Mouse (Mus musculus) forebrain, embryonic 15.5 days (tissue): ENCODE data around the gene Ppp1r14c. TPM values are rescaled to one million over a fixed set of nuclear protein-coding genes. Genes with fewer than 3 reads are reported as not detected.

Source experiments
- ATAC-seq: fragments of 200-750 bp; cut with Nextera tagmentation; replicated peaks from 2 replicates; pipeline ENCODE4 v1.8.0; 2017; ENCODE audit warnings: mild to moderate bottlenecking, moderate TSS enrichment, moderate library complexity
- H3K27ac ChIP-seq: fragments of 300-500 bp; sonication (generic); replicated peaks from 2 replicates; pipeline ENCODE4 v1.5.1; 2015; ENCODE audit warnings: mild to moderate bottlenecking, inconsistent platforms
- H3K27me3 ChIP-seq: fragments of 300-500 bp; sonication (generic); 2 replicates; pipeline ENCODE4 v1.6.1; 2015; ENCODE audit warnings: inconsistent platforms
- H3K36me3 ChIP-seq: fragments of 300-500 bp; sonication (generic); 2 replicates; pipeline ENCODE4 v1.6.1; 2015; ENCODE audit warnings: mild to moderate bottlenecking, inconsistent platforms
- H3K4me1 ChIP-seq: fragments of 300-500 bp; sonication (generic); 2 replicates; pipeline ENCODE4 v1.6.1; 2015; ENCODE audit warnings: inconsistent platforms
- H3K4me2 ChIP-seq: fragments of 300-500 bp; sonication (generic); replicated peaks from 2 replicates; pipeline ENCODE4 v1.6.1; 2015; ENCODE audit warnings: mild to moderate bottlenecking, inconsistent platforms
- H3K4me3 ChIP-seq: fragments of 300-500 bp; sonication (generic); 2 replicates; pipeline ENCODE4 v1.5.1; 2015; ENCODE audit warnings: mild to moderate bottlenecking, inconsistent platforms
- H3K9ac ChIP-seq: fragments of 300-500 bp; sonication (generic); replicated peaks from 2 replicates; pipeline ENCODE4 v1.6.1; 2015; ENCODE audit warnings: mild to moderate bottlenecking, inconsistent platforms
- H3K9me3 ChIP-seq: fragments of 300-500 bp; sonication (generic); 2 replicates; pipeline ENCODE4 v1.6.1; 2016; ENCODE audit warnings: inconsistent platforms
- WGBS: fragments of 180-500 bp; shearing (Covaris S2); methylation state at CpG from one replicate; pipeline ENCODE4 v1.1.7; 2015; ENCODE audit warnings: mixed read lengths; 5-methylcytosine and 5-hydroxymethylcytosine counted together
- polyA plus RNA-seq: library from polyadenylated mRNA; unstranded; fragments of >200 nt; fragmentation: Nextera tagmentation; extraction: Ambion mirVana; gene quantifications from 2 replicates; pipeline ENCODE4 v1.2.1, GENCODE M21; 2015

Gene Ppp1r14c
- polyA plus RNA-seq, 1 experiment from 2014 or later, result 64.4 TPM

DNA sequence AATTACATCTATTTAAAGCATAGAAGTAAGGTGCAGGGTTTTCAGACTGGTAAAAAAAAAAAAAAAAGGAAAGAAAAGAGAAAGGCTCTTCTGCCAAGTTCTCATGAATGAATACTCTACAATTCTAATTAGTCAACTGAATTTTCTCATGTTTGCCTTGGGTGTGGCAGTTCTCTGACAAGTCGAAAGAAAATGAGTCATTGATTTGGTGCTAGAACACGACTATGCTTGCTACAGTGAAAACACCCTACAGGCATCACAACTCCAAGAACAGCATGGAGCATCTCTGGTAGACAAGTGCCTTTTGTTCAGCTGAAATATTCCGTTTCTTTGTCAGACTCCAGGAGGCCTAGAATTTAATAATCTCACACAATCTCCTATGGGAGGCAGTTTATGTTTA, 17.3 kb downstream of the Ppp1r14c start:
- Histone ChIP-seq H3K9me3 (no peaks in the 10 kb centered on the region), H3K9ac (no peak overlapping the region), H3K27ac (no peak overlapping the region), H3K4me1 (no peaks in the 10 kb centered on the region), H3K27me3 (no peaks in the 10 kb centered on the region), H3K4me3 (no peak overlapping the region), H3K4me2 (no peak overlapping the region), H3K36me3 (no peaks in the 10 kb centered on the region)
- 41% methylated on average over 3 of the region's 3 CpGs for WGBS
- ATAC-seq, result no peak

DNA sequence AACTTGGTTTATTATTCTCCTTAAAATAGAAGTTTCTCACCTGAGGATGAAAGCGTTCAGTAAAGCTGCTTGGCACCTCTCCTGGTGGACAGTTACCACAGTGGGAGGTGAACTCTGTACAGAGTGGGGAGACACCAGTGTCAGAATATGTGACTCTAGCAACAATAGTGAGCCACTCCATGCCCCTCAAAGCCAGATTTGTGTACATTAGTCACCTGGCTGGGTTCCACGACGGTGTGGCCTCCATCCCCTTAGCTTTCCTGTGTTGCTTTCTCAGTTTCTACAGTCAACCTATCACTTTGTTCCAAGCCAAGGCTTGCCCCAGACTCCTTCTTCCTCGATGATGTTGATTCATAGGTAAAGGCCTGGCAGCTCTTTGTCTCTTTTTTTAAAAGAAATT, 26.4 kb downstream of the Ppp1r14c start:
- H3K36me3 ChIP-seq, result no peaks in the 10 kb centered on the region
- WGBS, result 89% methylated on average over 4 of the region's 4 CpGs

DNA sequence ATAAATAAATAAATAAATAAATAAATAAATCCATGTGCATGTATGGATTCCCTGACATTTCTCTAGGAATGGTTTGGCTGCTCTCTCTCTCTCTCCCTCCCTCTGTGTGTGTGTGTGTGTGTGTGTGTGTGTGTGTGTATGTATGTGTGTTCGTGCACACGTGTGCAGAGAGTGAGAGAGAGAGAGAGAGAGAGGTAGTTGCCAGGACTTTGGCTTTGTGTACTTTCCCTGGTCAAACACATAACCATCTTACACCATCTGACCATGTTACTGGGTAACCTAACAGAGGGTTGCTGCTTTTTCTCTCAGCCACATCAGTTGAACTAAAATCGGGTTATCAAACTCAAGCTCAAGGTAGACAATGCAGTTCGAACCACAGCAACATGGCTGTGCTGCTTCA, 27.7 kb downstream of the Ppp1r14c start:
- Histone ChIP-seq H3K27ac (no peak overlapping the region), H3K9me3 (no peaks in the 10 kb centered on the region), H3K27me3 (no peaks in the 10 kb centered on the region), H3K36me3 (no peaks in the 10 kb centered on the region), H3K9ac (no peak overlapping the region), H3K4me1 (no peaks in the 10 kb centered on the region), H3K4me3 (no peak overlapping the region), H3K4me2 (no peak overlapping the region)
- no peak for ATAC-seq
- WGBS, result 89% methylated on average over 2 of the region's 4 CpGs

More for the DNA sequence above, 26.4 kb downstream of the Ppp1r14c start:
- Histone ChIP-seq H3K4me3 (no peak overlapping the region), H3K27ac (no peak overlapping the region), H3K9ac (no peak overlapping the region), H3K9me3 (no peaks in the 10 kb centered on the region), H3K4me2 (no peak overlapping the region), H3K4me1 (no peaks in the 10 kb centered on the region), H3K27me3 (no peaks in the 10 kb centered on the region)
- no peak for ATAC-seq

DNA sequence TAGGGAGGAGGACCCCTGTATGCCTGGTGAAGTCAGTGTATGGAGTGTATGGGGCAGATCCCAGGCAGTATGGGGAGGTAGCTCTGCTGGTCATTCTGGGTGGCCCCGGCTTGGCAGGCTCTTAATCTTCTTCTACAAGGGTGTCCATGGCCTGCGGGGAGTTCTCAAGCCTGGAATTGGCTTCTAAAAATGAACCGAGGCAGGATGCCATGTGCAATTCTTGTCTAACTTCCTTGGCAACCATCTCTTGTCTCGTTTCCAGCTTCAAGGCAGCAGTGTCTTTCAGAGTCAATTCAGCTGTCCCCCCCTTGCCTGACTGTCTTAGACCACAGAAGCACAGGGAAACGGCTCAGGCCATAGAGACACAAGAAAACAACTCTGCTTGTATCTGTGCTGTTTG, 28.3 kb downstream of the Ppp1r14c start:
- H3K27me3 ChIP-seq, result no peaks in the 10 kb centered on the region
- no peak overlapping the region for H3K9ac ChIP-seq
- ATAC-seq, result peak; percentile 61; the same call in 1 of the 2 replicates
- no peak overlapping the region for H3K4me2 ChIP-seq
- H3K4me1 ChIP-seq, result no peaks in the 10 kb centered on the region
- 46% methylated on average over 5 of the region's 5 CpGs for WGBS
- H3K4me3 ChIP-seq, result no peak overlapping the region
- H3K27ac ChIP-seq, result no peak overlapping the region
- H3K36me3 ChIP-seq, result no peaks in the 10 kb centered on the region
- no peaks in the 10 kb centered on the region for H3K9me3 ChIP-seq

DNA sequence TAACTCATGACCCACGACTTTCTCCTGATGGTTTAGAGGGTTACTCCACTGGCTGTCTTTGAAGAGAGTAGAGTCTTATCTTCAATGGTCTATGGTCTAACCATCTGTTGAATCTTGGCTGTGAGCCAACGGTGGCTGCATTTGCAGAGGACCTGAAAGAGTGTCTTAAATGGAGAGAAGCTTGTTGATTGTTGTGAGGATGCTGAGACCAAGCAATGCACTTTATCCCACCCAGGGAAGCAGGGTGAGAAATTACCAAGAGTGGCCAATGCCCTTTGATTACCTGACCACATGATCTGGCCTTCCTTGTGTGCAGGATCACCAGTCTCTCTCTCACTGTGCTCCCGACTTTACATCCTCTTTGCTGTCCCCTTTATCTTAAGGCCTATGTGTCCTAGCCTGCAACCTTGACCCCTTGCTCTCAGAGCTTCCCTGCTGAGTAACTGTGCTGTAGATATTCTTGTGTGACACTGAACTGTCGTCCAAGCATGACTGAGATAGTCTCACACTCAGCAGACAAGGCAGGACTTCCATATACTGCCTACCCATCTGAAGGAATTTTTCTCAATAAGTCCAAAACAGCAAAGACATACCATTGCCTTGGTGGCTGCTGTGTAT, 28.9 kb downstream of the Ppp1r14c start:
- Histone ChIP-seq H3K4me2 (no peak overlapping the region), H3K9me3 (no peaks in the 10 kb centered on the region), H3K27me3 (no peaks in the 10 kb centered on the region), H3K36me3 (no peaks in the 10 kb centered on the region), H3K4me3 (no peak overlapping the region), H3K27ac (no peak overlapping the region), H3K9ac (no peak overlapping the region), H3K4me1 (no peaks in the 10 kb centered on the region)
- WGBS, result 73% methylated on average over 4 of the region's 4 CpGs
- peak; percentile 34; the same call in 1 of the 2 replicates for ATAC-seq

DNA sequence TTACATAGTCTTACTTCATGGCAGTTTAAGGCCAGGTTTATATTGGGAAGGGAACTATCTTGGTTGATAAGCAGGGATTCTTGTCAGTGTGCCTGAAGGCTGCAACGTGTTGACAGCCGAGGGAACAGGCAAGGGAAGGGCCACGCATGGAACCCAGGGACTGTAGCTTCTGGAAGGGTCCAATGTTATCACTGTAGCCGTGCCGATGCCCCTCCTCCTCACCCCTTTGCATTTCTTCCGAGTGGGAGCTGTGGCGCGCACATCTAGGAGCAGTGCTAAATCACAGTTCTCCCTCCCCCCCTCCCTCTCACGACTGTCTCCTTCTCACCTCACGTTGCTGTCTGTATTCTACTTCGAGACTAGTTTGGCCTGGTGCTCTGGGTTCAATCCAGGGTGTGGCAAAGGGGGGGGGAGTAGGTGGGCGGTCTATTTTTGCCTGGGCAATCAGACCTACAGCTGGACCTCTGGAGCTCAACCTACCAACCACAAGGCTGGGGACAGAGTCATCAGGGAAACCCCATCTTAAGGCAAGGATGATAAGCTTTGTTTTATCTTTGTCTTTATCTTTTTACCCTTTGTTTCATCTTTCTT, 29.6 kb downstream of the Ppp1r14c start:
- ATAC-seq, result no peak
- 87% methylated on average over 12 of the region's 12 CpGs for WGBS
- Histone ChIP-seq H3K27ac (no peak overlapping the region), H3K36me3 (no peaks in the 10 kb centered on the region), H3K27me3 (no peaks in the 10 kb centered on the region), H3K4me1 (no peaks in the 10 kb centered on the region), H3K4me2 (no peak overlapping the region), H3K4me3 (no peak overlapping the region), H3K9me3 (no peaks in the 10 kb centered on the region), H3K9ac (no peak overlapping the region)

DNA sequence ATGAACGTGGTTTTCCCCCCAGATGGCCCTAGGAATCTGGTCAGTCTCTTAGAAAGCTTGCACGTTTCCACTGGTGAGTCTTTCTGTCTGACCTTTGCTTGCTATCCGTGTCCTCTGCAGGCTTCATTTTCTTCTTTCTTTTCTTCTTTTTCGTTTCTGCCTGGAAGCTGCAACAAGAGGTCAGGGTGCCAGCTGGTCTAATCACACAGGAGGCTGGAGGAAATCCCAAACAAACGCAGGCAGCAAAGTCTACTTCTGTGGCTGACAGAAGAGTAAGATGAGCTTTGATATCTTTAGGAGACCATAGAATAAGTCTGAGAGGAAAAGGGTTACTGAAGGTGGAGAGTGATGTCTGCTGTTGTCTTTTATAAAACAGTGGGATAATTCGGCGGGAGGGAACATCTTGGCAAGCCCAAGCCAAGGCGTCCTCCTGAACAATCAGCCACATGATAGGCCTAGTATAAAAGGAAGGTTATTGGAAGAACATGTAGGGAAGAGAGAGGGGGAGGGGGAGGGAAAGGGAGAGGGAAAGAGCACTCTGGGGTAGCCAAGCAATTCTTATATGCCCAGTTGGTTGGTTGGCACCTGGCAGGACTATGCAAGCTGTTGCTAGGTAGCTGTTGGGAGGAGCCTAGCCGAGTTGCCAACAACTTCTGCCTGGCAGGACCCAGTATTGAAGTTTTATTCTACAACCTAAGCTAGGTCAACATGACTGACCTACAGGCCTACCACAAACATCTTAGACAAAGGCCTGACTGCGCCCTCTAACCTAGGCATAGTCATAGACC, 30.3 kb downstream of the Ppp1r14c start:
- Histone ChIP-seq H3K36me3 (no peaks in the 10 kb centered on the region), H3K9ac (no peak overlapping the region), H3K4me1 (no peaks in the 10 kb centered on the region), H3K27ac (no peak overlapping the region), H3K9me3 (no peaks in the 10 kb centered on the region), H3K4me2 (no peak overlapping the region), H3K27me3 (no peaks in the 10 kb centered on the region), H3K4me3 (no peak overlapping the region)
- WGBS, result 78% methylated on average over 10 of the region's 10 CpGs
- ATAC-seq, result no peak

DNA sequence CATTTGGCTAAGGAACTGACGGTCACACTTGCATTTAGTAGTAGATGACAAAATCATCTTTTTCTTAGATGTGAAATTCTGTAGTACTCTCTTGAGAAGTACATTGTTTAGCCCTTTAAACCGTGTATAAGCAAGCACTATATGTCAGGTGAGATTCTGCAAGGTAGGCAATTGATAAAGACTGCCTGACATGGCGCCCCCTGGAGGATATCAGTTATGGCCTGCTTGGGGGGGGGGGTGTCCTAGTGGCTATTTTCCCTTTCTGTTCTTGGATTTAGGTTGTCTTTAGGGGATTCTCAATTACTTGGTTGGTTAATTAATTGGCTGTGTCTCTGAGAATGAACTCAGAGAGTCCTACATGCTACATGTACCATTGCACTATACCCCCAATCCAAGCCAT, 31.5 kb downstream of the Ppp1r14c start:
- H3K36me3 ChIP-seq, result no peaks in the 10 kb centered on the region
- no peak overlapping the region for H3K4me3 ChIP-seq
- no peak overlapping the region for H3K9ac ChIP-seq
- H3K27ac ChIP-seq, result no peak overlapping the region
- no peaks in the 10 kb centered on the region for H3K4me1 ChIP-seq
- H3K4me2 ChIP-seq, result no peak overlapping the region
- no peaks in the 10 kb centered on the region for H3K27me3 ChIP-seq
- no peaks in the 10 kb centered on the region for H3K9me3 ChIP-seq
- ATAC-seq, result no peak
- WGBS, result 82% methylated on average over 3 of the region's 3 CpGs

DNA sequence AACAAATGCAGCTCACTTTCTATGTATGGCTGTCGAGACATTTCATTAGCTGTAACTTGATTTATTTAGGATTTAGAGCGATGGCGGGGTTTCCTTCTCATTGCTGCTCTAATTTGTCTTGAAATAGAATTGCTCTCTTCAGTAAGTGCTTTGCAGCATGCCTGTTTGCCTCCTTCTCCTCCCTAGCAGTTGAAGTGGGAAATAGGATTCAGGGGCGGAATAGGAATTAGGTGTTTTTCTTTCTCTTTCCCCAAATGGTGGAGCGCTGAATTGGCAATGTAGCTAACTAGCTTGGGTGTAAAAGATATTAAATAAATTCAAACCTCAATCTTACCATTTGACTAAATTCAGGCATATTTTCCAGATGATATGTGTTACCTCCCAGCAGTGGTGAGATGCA, 32.2 kb downstream of the Ppp1r14c start:
- 86% methylated on average over 5 of the region's 5 CpGs for WGBS

DNA sequence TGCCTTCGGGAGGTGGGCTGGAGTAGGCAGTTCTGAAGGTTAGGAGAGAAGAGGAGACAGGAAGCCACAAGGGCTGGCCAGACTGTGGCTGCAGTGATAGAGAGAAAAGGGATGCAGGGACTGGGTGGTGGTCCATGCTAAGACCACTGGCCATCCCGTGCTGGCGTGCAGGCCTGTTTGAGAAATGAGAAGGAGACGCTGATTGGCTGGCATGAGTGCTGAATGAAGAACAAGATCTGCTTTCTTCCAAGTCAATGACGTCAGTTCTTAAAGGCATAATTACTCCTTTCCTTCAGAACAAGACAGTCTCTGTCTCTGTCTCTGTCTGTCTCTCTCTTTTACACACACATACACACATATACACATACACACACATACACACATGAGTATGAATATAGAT, 36.4 kb downstream of the Ppp1r14c start:
- no peaks in the 10 kb centered on the region for H3K4me1 ChIP-seq
- H3K4me2 ChIP-seq, result no peak overlapping the region
- H3K9me3 ChIP-seq, result no peaks in the 10 kb centered on the region
- no peaks in the 10 kb centered on the region for H3K27me3 ChIP-seq
- no peak overlapping the region for H3K9ac ChIP-seq
- no peaks in the 10 kb centered on the region for H3K36me3 ChIP-seq
- ATAC-seq, result no peak
- H3K4me3 ChIP-seq, result no peak overlapping the region
- WGBS, result 63% methylated on average over 5 of the region's 5 CpGs
- no peak overlapping the region for H3K27ac ChIP-seq

More for the DNA sequence above, 32.2 kb downstream of the Ppp1r14c start:
- H3K4me1 ChIP-seq, result no peaks in the 10 kb centered on the region
- H3K9me3 ChIP-seq, result no peaks in the 10 kb centered on the region
- H3K9ac ChIP-seq, result no peak overlapping the region
- H3K4me2 ChIP-seq, result no peak overlapping the region
- no peak overlapping the region for H3K4me3 ChIP-seq
- no peak overlapping the region for H3K27ac ChIP-seq
- no peaks in the 10 kb centered on the region for H3K27me3 ChIP-seq
- no peak for ATAC-seq
- H3K36me3 ChIP-seq, result no peaks in the 10 kb centered on the region

DNA sequence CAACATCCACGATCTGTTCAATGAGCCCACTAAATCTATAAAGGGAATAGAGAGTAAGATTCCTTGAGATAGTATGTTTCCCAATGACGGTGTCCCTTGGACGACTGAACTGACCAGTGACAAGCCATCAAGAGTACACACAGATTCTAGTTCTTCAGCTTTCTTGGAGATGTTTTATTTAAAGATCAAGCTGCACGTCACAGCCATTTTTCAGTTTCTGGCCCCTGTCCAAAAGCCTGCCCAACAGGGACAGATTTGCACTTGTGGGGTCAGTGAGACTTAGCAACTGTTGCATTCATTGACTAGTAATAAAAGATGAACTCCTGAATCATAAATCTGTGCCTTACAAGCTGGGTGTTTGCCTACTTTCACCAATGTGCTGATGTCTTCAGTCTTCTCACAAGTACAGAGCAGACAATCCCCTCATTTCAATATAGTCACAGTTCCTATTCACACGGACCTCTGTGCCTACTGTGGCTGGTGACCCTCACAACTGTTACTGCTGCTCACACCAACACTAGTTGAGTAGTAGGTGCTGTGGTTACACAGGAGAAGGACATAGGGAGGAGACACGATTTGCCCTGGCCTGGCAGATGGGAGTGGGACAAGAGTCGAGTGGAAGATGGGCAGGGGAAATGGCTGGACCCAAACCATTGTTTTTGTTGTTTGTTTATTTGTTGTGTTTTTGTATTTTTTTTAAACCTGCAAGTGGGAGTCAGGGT, 37.7 kb downstream of the Ppp1r14c start:
- no peak overlapping the region for H3K4me2 ChIP-seq
- no peaks in the 10 kb centered on the region for H3K9me3 ChIP-seq
- H3K4me1 ChIP-seq, result no peaks in the 10 kb centered on the region
- H3K27me3 ChIP-seq, result no peaks in the 10 kb centered on the region
- WGBS, result 73% methylated on average over 7 of the region's 7 CpGs
- H3K4me3 ChIP-seq, result no peak overlapping the region
- H3K36me3 ChIP-seq, result no peaks in the 10 kb centered on the region
- no peak overlapping the region for H3K9ac ChIP-seq
- ATAC-seq, result no peak
- H3K27ac ChIP-seq, result no peak overlapping the region

DNA sequence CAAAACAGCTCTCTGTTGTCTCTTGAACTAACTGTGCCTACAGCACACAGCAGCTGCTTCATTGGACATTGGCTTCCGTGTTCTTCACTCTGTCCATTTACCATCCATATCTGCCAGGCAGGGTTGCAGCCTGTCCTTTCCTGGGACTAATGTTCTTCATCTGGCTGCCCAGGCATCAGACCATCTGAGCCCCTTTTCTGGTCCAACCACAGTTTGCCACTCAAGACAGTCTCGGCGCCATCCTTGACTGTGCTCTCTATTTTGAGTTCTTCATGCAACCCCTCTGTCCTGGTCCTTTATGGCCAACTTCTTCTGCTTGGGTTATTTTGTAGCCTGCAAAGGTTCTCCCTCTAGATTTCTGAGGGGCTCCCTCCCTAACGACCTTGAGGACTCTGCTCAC, 38.5 kb downstream of the Ppp1r14c start:
- 93% methylated on average over 4 of the region's 4 CpGs for WGBS

More for the DNA sequence above, 38.5 kb downstream of the Ppp1r14c start:
- no peak for ATAC-seq
- H3K27me3 ChIP-seq, result no peaks in the 10 kb centered on the region
- H3K9me3 ChIP-seq, result no peaks in the 10 kb centered on the region
- H3K27ac ChIP-seq, result no peak overlapping the region
- no peaks in the 10 kb centered on the region for H3K36me3 ChIP-seq
- H3K4me1 ChIP-seq, result no peaks in the 10 kb centered on the region
- H3K9ac ChIP-seq, result no peak overlapping the region
- H3K4me2 ChIP-seq, result no peak overlapping the region
- no peak overlapping the region for H3K4me3 ChIP-seq
